12 mouse cellular contexts compared by ENCODE assay signal in genomic region chr2:68469491-68469890, GRCm38 (mm10). TPM values are rescaled to one million over a fixed set of nuclear protein-coding genes. Genes with fewer than 3 reads are reported as not detected.
DNase-seq lines count a peak whose midpoint lies in the region; ATAC-seq and TF ChIP-seq lines count a peak whose summit lies in the region.
"Had no signal": no experiment of that assay in that cellular context is flagged by ENCODE, and none has a peak within 500 bp of the region (broad histone marks: within the 10 kb centered on the region; RNA-seq: fewer than 3 reads in every experiment).

No protein-coding gene starts in this region.

- no peak overlapping the region for H3K9ac ChIP-seq in limb, embryonic 13.5 days
- H3K9ac ChIP-seq in liver, embryonic 12.5 days = no peak overlapping the region

- H3K9me3 ChIP-seq in heart, embryonic 10.5 days = no peaks in the 10 kb centered on the region
- no peaks in the 10 kb centered on the region for H3K9me3 ChIP-seq in limb, embryonic 13.5 days
- H3K9me3 ChIP-seq in limb, embryonic 10.5 days (replicated peaks) = no peaks in the 10 kb centered on the region
- H3K9me3 ChIP-seq in midbrain, embryonic 10.5 days (replicated peaks) = no peaks in the 10 kb centered on the region
- no peaks in the 10 kb centered on the region for H3K9me3 ChIP-seq in liver, embryonic 12.5 days (replicated peaks)

- peak overlapping the region; percentile 29 for H3K27ac ChIP-seq in heart, embryonic 10.5 days
- H3K27ac ChIP-seq in limb, embryonic 13.5 days = no peak overlapping the region
- H3K27ac ChIP-seq in limb, embryonic 10.5 days = no peak overlapping the region
- H3K27ac ChIP-seq in midbrain, embryonic 10.5 days (replicated peaks) = no peak overlapping the region
- H3K27ac ChIP-seq in olfactory bulb, adult 2 months (ENCODE audit: insufficient read depth, low read depth, low read length) = peak overlapping the region; percentile 41; the same call in 1 of the 2 replicates
- no peak overlapping the region for H3K27ac ChIP-seq in liver, embryonic 12.5 days
- H3K27ac ChIP-seq: left cerebral cortex, adult 2 months had no signal

- no peak for ATAC-seq in limb, embryonic 13.5 days (ENCODE audit: low FRiP score, low read depth)
- ATAC-seq in liver, embryonic 12.5 days = no peak

- H3K27me3 ChIP-seq in heart, embryonic 10.5 days (ENCODE audit: insufficient read depth, poor library complexity, severe bottlenecking) = 0 out of 2 replicates have a peak, but pooled peaks cover under 1% of the 10 kb centered on the region
- H3K27me3 ChIP-seq in limb, embryonic 13.5 days = peaks cover 3% of the 10 kb centered on the region; the same call in 1 of the 2 replicates
- no peaks in the 10 kb centered on the region for H3K27me3 ChIP-seq in limb, embryonic 10.5 days (ENCODE audit: low read depth, poor library complexity, severe bottlenecking)
- H3K27me3 ChIP-seq in midbrain, embryonic 10.5 days (ENCODE audit: low read depth, poor library complexity, severe bottlenecking) = no peaks in the 10 kb centered on the region; the same call in none of the 2 replicates
- peaks cover 72% of the 10 kb centered on the region for H3K27me3 ChIP-seq in liver, embryonic 12.5 days (replicated peaks)

- H3K4me2 ChIP-seq in limb, embryonic 13.5 days (replicated peaks) = 0 out of 2 replicates have a peak overlapping the region, but pooled peaks have one; percentile 11
- no peak overlapping the region for H3K4me2 ChIP-seq in liver, embryonic 12.5 days
- H3K4me2 ChIP-seq: liver, embryonic 11.5 days had no signal

- peak; percentile 64 for DNase-seq in heart, embryonic 10.5 days (ENCODE audit: low spot score)
- DNase-seq in heart, postnatal 4 days = no peak
- DNase-seq in limb, embryonic 10.5 days (ENCODE audit: low spot score) = no peak
- DNase-seq in midbrain, embryonic 10.5 days (ENCODE audit: low spot score) = no peak
- no peak for DNase-seq in layer of hippocampus, adult 9-10 months (ENCODE audit: low spot score)
- DNase-seq: cerebellum, adult 18-20 months; kidney, postnatal 36 days had no signal

- H3K4me1 ChIP-seq in heart, embryonic 10.5 days = peaks cover 60% of the 10 kb centered on the region
- peaks cover 17% of the 10 kb centered on the region; the same call in 1 of the 2 replicates for H3K4me1 ChIP-seq in limb, embryonic 13.5 days
- H3K4me1 ChIP-seq in limb, embryonic 10.5 days = peaks cover 49% of the 10 kb centered on the region
- peaks cover 66% of the 10 kb centered on the region for H3K4me1 ChIP-seq in midbrain, embryonic 10.5 days
- peaks cover 25% of the 10 kb centered on the region for H3K4me1 ChIP-seq in olfactory bulb, adult 2 months (ENCODE audit: control insufficient read depth, insufficient read depth, low read length)
- peaks cover 31% of the 10 kb centered on the region for H3K4me1 ChIP-seq in liver, embryonic 12.5 days

- WGBS in heart, embryonic 10.5 days = 70% methylated on average over 3 of the region's 3 CpGs
- 89% methylated on average over 3 of the region's 3 CpGs for WGBS in limb, embryonic 13.5 days
- WGBS in limb, embryonic 10.5 days = 82% methylated on average over 3 of the region's 3 CpGs
- WGBS in midbrain, embryonic 10.5 days = 71% methylated on average over 3 of the region's 3 CpGs
- WGBS in olfactory bulb, adult 2 months = 48% methylated on average over 3 of the region's 3 CpGs
- 80% methylated on average over 3 of the region's 3 CpGs for WGBS in liver, embryonic 12.5 days (ENCODE audit: insufficient replicate concordance)

- peak overlapping the region; percentile 94 for H3K4me3 ChIP-seq in heart, embryonic 10.5 days
- H3K4me3 ChIP-seq in limb, embryonic 13.5 days = no peak overlapping the region
- no peak overlapping the region for H3K4me3 ChIP-seq in limb, embryonic 10.5 days
- peak overlapping the region; percentile 88; the same call in 1 of the 2 replicates for H3K4me3 ChIP-seq in midbrain, embryonic 10.5 days
- peak overlapping the region; percentile 32 for H3K4me3 ChIP-seq in olfactory bulb, adult 2 months (ENCODE audit: insufficient read depth, low read depth, low read length)
- no peak overlapping the region for H3K4me3 ChIP-seq in liver, embryonic 12.5 days

- TF ChIP-seq POLR2A in olfactory bulb, adult 2 months (IDR thresholded peaks at IDR 0.05; ENCODE audit: insufficient read depth, low read depth, low read length) = no peak

- no peak for TF ChIP-seq CTCF in olfactory bulb, adult 2 months (IDR thresholded peaks at IDR 0.05; ENCODE audit: insufficient read depth, low read depth, low read length)

- no peaks in the 10 kb centered on the region for H3K36me3 ChIP-seq in heart, embryonic 10.5 days
- 0 out of 2 replicates have a peak, but pooled peaks cover 3% of the 10 kb centered on the region for H3K36me3 ChIP-seq in limb, embryonic 13.5 days
- H3K36me3 ChIP-seq in limb, embryonic 10.5 days = peaks cover 7% of the 10 kb centered on the region
- H3K36me3 ChIP-seq in midbrain, embryonic 10.5 days = peaks cover 8% of the 10 kb centered on the region
- H3K36me3 ChIP-seq in liver, embryonic 12.5 days = no peaks in the 10 kb centered on the region

RNA-seq across cellular contexts. Expression of gene Stk39, which starts 2.6 kb away (rescaled TPM):
- polyA plus RNA-seq in heart, embryonic 10.5 days (2016; fragmentation: Nextera tagmentation; extraction: Ambion mirVana) = 45.2 and 51.3 TPM in 2 replicates
- total RNA-seq in heart, postnatal 4 days (2021) = 100 to 1,000 TPM; 160 to 163 TPM
- 13.7 and 14.8 TPM in 2 replicates for polyA plus RNA-seq in limb, embryonic 13.5 days (2015; fragmentation: Nextera tagmentation; extraction: Ambion mirVana)
- polyA plus RNA-seq in limb, embryonic 10.5 days (2016; fragmentation: Nextera tagmentation; extraction: Ambion mirVana) = 22.1 and 27.9 TPM in 2 replicates
- polyA plus RNA-seq in midbrain, embryonic 10.5 days (2016; fragmentation: Nextera tagmentation; extraction: Ambion mirVana) = 30.1 and 37.5 TPM in 2 replicates
- not detected in 2 replicates for polyA plus RNA-seq in olfactory bulb, adult 2 months (2012; ENCODE audit: insufficient read depth, insufficient read length, low replicate concordance, missing spikeins)
- 4.8 and 5.9 TPM in 2 replicates for polyA plus RNA-seq in liver, embryonic 12.5 days (2016; fragmentation: Nextera tagmentation; extraction: Ambion mirVana)

Comparison
In these comparisons a context has a peak if more than half of its experiments do, and no peak if none do; other contexts are left out.
1. H3K27ac ChIP-seq: peak in heart, embryonic 10.5 days (single experiment) and olfactory bulb, adult 2 months (single experiment); none in limb, embryonic 13.5 days (single experiment), limb, embryonic 10.5 days (single experiment), midbrain, embryonic 10.5 days (single experiment) and liver, embryonic 12.5 days (single experiment).
2. H3K4me3 ChIP-seq: peak in heart, embryonic 10.5 days (single experiment), midbrain, embryonic 10.5 days (single experiment) and olfactory bulb, adult 2 months (single experiment); none in limb, embryonic 13.5 days (single experiment), limb, embryonic 10.5 days (single experiment) and liver, embryonic 12.5 days (single experiment).